Mouse (Mus musculus): Measurements from ENCODE around the gene Aagab.

DNA sequence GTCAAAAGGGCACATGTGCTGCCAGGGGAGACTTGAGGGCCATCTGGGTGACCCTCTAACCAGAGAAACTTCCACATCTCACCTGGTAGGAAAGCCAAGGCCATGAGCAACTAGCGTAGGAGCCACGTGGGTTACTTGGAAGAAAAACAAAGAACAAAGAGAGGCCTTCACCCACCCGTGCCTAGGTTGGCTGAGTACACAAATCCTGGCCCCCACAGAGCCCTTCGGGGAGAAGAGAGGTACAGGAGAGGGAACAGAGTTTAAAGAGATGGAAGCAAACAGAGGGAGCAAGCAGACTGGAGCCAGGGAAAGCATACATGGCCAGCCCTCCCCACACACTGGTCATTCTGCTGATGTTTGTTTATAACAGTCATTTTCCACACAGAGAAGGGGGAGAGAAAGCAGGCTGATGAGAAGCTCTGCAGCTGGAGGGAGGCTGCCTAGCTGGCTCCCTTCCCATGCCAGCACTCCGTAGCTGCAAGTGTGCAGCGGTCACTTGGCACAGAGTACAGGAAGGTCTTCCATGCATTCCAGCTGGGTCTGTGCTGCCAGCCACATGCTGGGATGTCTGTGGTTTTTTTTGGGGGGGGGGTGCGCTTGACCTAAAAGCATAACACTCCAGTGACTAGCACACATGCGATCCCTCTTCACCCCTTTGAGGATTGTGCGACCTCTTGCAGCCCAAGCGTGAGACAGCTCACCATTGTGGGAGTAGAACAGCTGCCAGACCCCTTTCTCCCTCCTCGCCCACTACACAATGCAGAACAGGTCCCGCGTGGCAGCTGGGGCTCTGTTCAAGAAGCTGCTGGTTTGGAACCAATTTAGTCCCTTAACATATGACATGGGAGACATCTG lies 62.6 kb downstream of the Aagab start:
- no peak for TF ChIP-seq EP300 (IDR thresholded peaks at IDR 0.05; ENCODE audit: insufficient read depth, low read depth, low read length)
- TF ChIP-seq POLR2A (IDR thresholded peaks at IDR 0.05; ENCODE audit: insufficient read depth, low read length), result no peak
- TF ChIP-seq CTCF (IDR thresholded peaks at IDR 0.05; ENCODE audit: low read depth, low read length), result no peak
